Mouse (Mus musculus) testis, postnatal 10 days (tissue): ENCODE results near the gene 4930402H24Rik.

Source experiments
- DNase-seq: peaks from one replicate; pipeline ENCODE4 v3.0.0; 2021; ENCODE audit warnings: low spot score

4930402H24Rik gene

GRCm38 (mm10) chr2:130813729-130814128 is 92.5 kb downstream of the 4930402H24Rik start:
- DNase-seq = no peak

GRCm38 (mm10) chr2:130812487-130812886 is 93.7 kb downstream of the 4930402H24Rik start:
- DNase-seq = no peak

- DNase-seq = no peak
Observed at GRCm38 (mm10) chr2:130805146-130805545, 101.1 kb downstream of the 4930402H24Rik start.

GRCm38 (mm10) chr2:130803706-130804105 is 102.5 kb downstream of the 4930402H24Rik start:
- no peak for DNase-seq

GRCm38 (mm10) chr2:130795731-130796130 is 110.5 kb downstream of the 4930402H24Rik start:
- DNase-seq = no peak

GRCm38 (mm10) chr2:130791722-130792121 is 114.5 kb downstream of the 4930402H24Rik start:
- no peak for DNase-seq

- no peak for DNase-seq
Observed at GRCm38 (mm10) chr2:130789642-130790041, 116.6 kb downstream of the 4930402H24Rik start.

GRCm38 (mm10) chr2:130789039-130789438 is 117.2 kb downstream of the 4930402H24Rik start:
- DNase-seq = no peak

GRCm38 (mm10) chr2:130784939-130785338 is 121.3 kb downstream of the 4930402H24Rik start:
- DNase-seq = no peak

GRCm38 (mm10) chr2:130780615-130781303 is 125.4 kb downstream of the 4930402H24Rik start:
- no peak for DNase-seq

GRCm38 (mm10) chr2:130779935-130780334 is 126.3 kb downstream of the 4930402H24Rik start:
- no peak for DNase-seq

GRCm38 (mm10) chr2:130776610-130777009 is 129.6 kb downstream of the 4930402H24Rik start:
- DNase-seq = no peak

GRCm38 (mm10) chr2:130767483-130767882 is 138.7 kb downstream of the 4930402H24Rik start:
- DNase-seq = no peak

- DNase-seq = no peak
Observed at GRCm38 (mm10) chr2:130765396-130765795, 140.8 kb downstream of the 4930402H24Rik start.

GRCm38 (mm10) chr2:130760876-130761275 is 145.3 kb downstream of the 4930402H24Rik start:
- DNase-seq = no peak

- peak; percentile 72 for DNase-seq
Observed at GRCm38 (mm10) chr2:130755061-130755607, 151.1 kb downstream of the 4930402H24Rik start.

- no peak for DNase-seq
Observed at GRCm38 (mm10) chr2:130754596-130754995, 151.6 kb downstream of the 4930402H24Rik start.

GRCm38 (mm10) chr2:130750449-130750848 is 155.8 kb downstream of the 4930402H24Rik start:
- DNase-seq = peak; percentile 55

- DNase-seq = no peak
Observed at GRCm38 (mm10) chr2:130749708-130750107, 156.5 kb downstream of the 4930402H24Rik start.

GRCm38 (mm10) chr2:130743576-130743975 is 162.6 kb downstream of the 4930402H24Rik start:
- no peak for DNase-seq

- no peak for DNase-seq
Observed at GRCm38 (mm10) chr2:130740096-130740495, 166.1 kb downstream of the 4930402H24Rik start.

- no peak for DNase-seq
Observed at GRCm38 (mm10) chr2:130738019-130738418, 168.2 kb downstream of the 4930402H24Rik start.

- no peak for DNase-seq
Observed at GRCm38 (mm10) chr2:130735281-130735680, 170.9 kb downstream of the 4930402H24Rik start.

GRCm38 (mm10) chr2:130733444-130733843 is 172.8 kb downstream of the 4930402H24Rik start:
- DNase-seq = no peak
